Mouse (Mus musculus) MEL (cell line): ENCODE measurements around the gene Rabep1. TPM values are rescaled to one million over a fixed set of nuclear protein-coding genes. Genes with fewer than 3 reads are reported as not detected.

ENCODE experiments used
- DNase-seq: peaks from one replicate; pipeline ENCODE4 v3.0.0; 2011; ENCODE audit warnings: low read depth, low spot score
- H3K27ac ChIP-seq: 2 replicates; pipeline ENCODE4 v1.5.1; 2012; ENCODE audit warnings: low read depth, mild to moderate bottlenecking, control low read depth, low read length, moderate library complexity; ENCODE audit not compliant: control insufficient read depth
- H3K27me3 ChIP-seq, 2 experiments: fragments of 150-350 bp in 1 of 2; sonication (generic) in 1 of 2; 2 replicates each; pipeline ENCODE4 v1.6.1; 2012; ENCODE audit warnings: low read length in 2 of 2, mild to moderate bottlenecking in 2 of 2, improper control_type of control experiment in 1 of 2, moderate library complexity in 1 of 2; ENCODE audit not compliant: insufficient read depth in 2 of 2, control insufficient read depth in 1 of 2
- H3K36me3 ChIP-seq, 2 experiments: 2 replicates each; pipeline ENCODE4 v1.6.1; 2012 to 2014; ENCODE audit warnings: low read length in 2 of 2, improper control_type of control experiment in 1 of 2, inconsistent platforms in 1 of 2, mild to moderate bottlenecking in 1 of 2; ENCODE audit not compliant: insufficient read depth in 2 of 2, control insufficient read depth in 1 of 2
- H3K4me1 ChIP-seq, 2 experiments: fragments of 150-350 bp in 1 of 2; sonication (generic) in 1 of 2; 2 replicates each; pipeline ENCODE4 v1.6.1; 2012; ENCODE audit warnings: low read length in 2 of 2, improper control_type of control experiment in 1 of 2, mild to moderate bottlenecking in 1 of 2; ENCODE audit not compliant: insufficient read depth in 2 of 2, control insufficient read depth in 1 of 2
- H3K4me3 ChIP-seq, 2 experiments: fragments of 150-350 bp in 1 of 2; sonication (generic) in 1 of 2; 2 replicates each; pipeline ENCODE4 v1.5.1; 2012; ENCODE audit warnings: low read depth in 2 of 2, low read length in 2 of 2, mild to moderate bottlenecking in 2 of 2, moderate library complexity in 2 of 2, control low read depth in 1 of 2, improper control_type of control experiment in 1 of 2; ENCODE audit not compliant: control insufficient read depth in 1 of 2, insufficient read depth in 1 of 2
- H3K79me2 ChIP-seq: 2 replicates; pipeline ENCODE4 v1.6.1; 2012; ENCODE audit warnings: mild to moderate bottlenecking, low read length, moderate library complexity; ENCODE audit not compliant: control insufficient read depth, poor library complexity, insufficient read depth
- H3K9ac ChIP-seq: 2 replicates; pipeline ENCODE4 v1.6.1; 2012; ENCODE audit warnings: low read depth, mild to moderate bottlenecking, control low read depth, low read length, moderate library complexity; ENCODE audit not compliant: control insufficient read depth, poor library complexity, severe bottlenecking
- H3K9me3 ChIP-seq: fragments of 150-350 bp; sonication (generic); replicated peaks from 2 replicates; pipeline ENCODE4 v1.6.1; 2012; ENCODE audit warnings: mild to moderate bottlenecking, low read length, improper control_type of control experiment, moderate library complexity; ENCODE audit not compliant: insufficient read depth
- CHD2 ChIP-seq: IDR thresholded peaks from 2 replicates; pipeline ENCODE4 v1.6.1; 2011; ENCODE audit warnings: low read length, improper control_type of control experiment
- E2F4 ChIP-seq: IDR thresholded peaks from 2 replicates; pipeline ENCODE4 v1.6.1; 2011; ENCODE audit warnings: low read depth, low read length, improper control_type of control experiment, borderline replicate concordance
- EP300 ChIP-seq, 2 experiments: IDR thresholded peaks; 2 replicates each; pipeline ENCODE4 v1.6.1; 2011; ENCODE audit warnings: improper control_type of control experiment in 2 of 2, low read length in 2 of 2, low read depth in 1 of 2, mild to moderate bottlenecking in 1 of 2
- ETS1 ChIP-seq: IDR thresholded peaks from 2 replicates; pipeline ENCODE4 v1.6.1; 2012; ENCODE audit warnings: low read depth, mild to moderate bottlenecking, inconsistent platforms, low read length, improper control_type of control experiment, moderate library complexity
- GATA1 ChIP-seq: IDR thresholded peaks from 2 replicates; pipeline ENCODE4 v1.6.1; 2011; ENCODE audit warnings: low read depth, low read length, improper control_type of control experiment
- JUND ChIP-seq: IDR thresholded peaks from 2 replicates; pipeline ENCODE4 v1.6.1; 2011; ENCODE audit warnings: low read depth, mild to moderate bottlenecking, improper control_type of control experiment, low read length
- MXI1 ChIP-seq: IDR thresholded peaks from 2 replicates; pipeline ENCODE4 v1.6.1; 2011; ENCODE audit warnings: mild to moderate bottlenecking, low read depth, low read length, improper control_type of control experiment
- MYC ChIP-seq: IDR thresholded peaks from 2 replicates; pipeline ENCODE4 v1.6.1; 2011; ENCODE audit warnings: low read depth, mild to moderate bottlenecking, low read length, improper control_type of control experiment, moderate library complexity
- POLR2A ChIP-seq, 2 experiments: IDR thresholded peaks; 2 replicates each; pipeline ENCODE4 v1.6.1; 2011 to 2012; ENCODE audit warnings: low read length in 2 of 2, mild to moderate bottlenecking in 2 of 2, control low read depth in 1 of 2, improper control_type of control experiment in 1 of 2, low read depth in 1 of 2, moderate library complexity in 1 of 2; ENCODE audit not compliant: control insufficient read depth in 1 of 2, insufficient read depth in 1 of 2, poor library complexity in 1 of 2
- RCOR1 ChIP-seq: IDR thresholded peaks from 2 replicates; pipeline ENCODE4 v1.6.1; 2012; ENCODE audit warnings: low read depth, mild to moderate bottlenecking, inconsistent platforms, low read length, improper control_type of control experiment
- SIN3A ChIP-seq: IDR thresholded peaks from 2 replicates; pipeline ENCODE4 v1.6.1; 2012; ENCODE audit warnings: low read length, improper control_type of control experiment, inconsistent platforms
- SMC3 ChIP-seq: IDR thresholded peaks from 2 replicates; pipeline ENCODE4 v1.6.1; 2011; ENCODE audit warnings: low read depth, low read length, improper control_type of control experiment
- TAL1 ChIP-seq: IDR thresholded peaks from 2 replicates; pipeline ENCODE4 v1.6.1; 2012; ENCODE audit warnings: mild to moderate bottlenecking, inconsistent platforms, low read length, moderate library complexity, mixed read lengths
- TBP ChIP-seq: IDR thresholded peaks from 2 replicates; pipeline ENCODE4 v1.8.0; 2011; ENCODE audit warnings: low read depth, low read length, improper control_type of control experiment
- UBTF ChIP-seq: IDR thresholded peaks from 2 replicates; pipeline ENCODE4 v1.6.1; 2012; ENCODE audit warnings: low read depth, mild to moderate bottlenecking, inconsistent platforms, low read length, improper control_type of control experiment, moderate library complexity, borderline replicate concordance; ENCODE audit not compliant: insufficient read depth
- USF1 ChIP-seq: IDR thresholded peaks from 2 replicates; pipeline ENCODE4 v1.6.1; 2014; ENCODE audit warnings: low read depth, mild to moderate bottlenecking, inconsistent platforms, low read length, improper control_type of control experiment, moderate library complexity
- USF2 ChIP-seq, 2 experiments: IDR thresholded peaks; 2 replicates each; pipeline ENCODE4 v1.6.1; 2011 to 2012; ENCODE audit warnings: improper control_type of control experiment in 2 of 2, low read length in 2 of 2, borderline replicate concordance in 1 of 2, inconsistent platforms in 1 of 2, low read depth in 1 of 2, mild to moderate bottlenecking in 1 of 2; ENCODE audit not compliant: insufficient read depth in 1 of 2
- ZKSCAN1 ChIP-seq: IDR thresholded peaks from 2 replicates; pipeline ENCODE4 v1.6.1; 2012; ENCODE audit warnings: low read depth, mild to moderate bottlenecking, inconsistent platforms, low read length, improper control_type of control experiment, moderate library complexity
- ZMIZ1 ChIP-seq: IDR thresholded peaks from 2 replicates; pipeline ENCODE4 v1.6.1; 2012; ENCODE audit warnings: low read depth, mild to moderate bottlenecking, inconsistent platforms, low read length, improper control_type of control experiment, moderate library complexity
- polyA plus RNA-seq, 2 experiments: library from polyadenylated mRNA; stranded (reverse) in 1 of 2; unstranded in 1 of 2; fragments of >175 nt in 1 of 2; fragments of >200 nt in 1 of 2; gene quantifications; 2 replicates each; pipeline versions ENCODE4 v1.2.1 to v1.2.4; 2012; ENCODE audit warnings: low replicate concordance in 2 of 2, low read depth in 1 of 2; ENCODE audit not compliant: insufficient read length in 2 of 2, insufficient read depth in 1 of 2, missing spikeins in 1 of 2
- total RNA-seq: library from RNA; depleted of rRNA; stranded (reverse); fragments of 300-350 nt; gene quantifications from 2 replicates; pipeline ENCODE4 v1.2.3, GENCODE M21; 2012

Rabep1 gene
- total and polyA plus RNA-seq, 3 experiments = 24.2 to 72.2 (median 34.3) TPM

DNA sequence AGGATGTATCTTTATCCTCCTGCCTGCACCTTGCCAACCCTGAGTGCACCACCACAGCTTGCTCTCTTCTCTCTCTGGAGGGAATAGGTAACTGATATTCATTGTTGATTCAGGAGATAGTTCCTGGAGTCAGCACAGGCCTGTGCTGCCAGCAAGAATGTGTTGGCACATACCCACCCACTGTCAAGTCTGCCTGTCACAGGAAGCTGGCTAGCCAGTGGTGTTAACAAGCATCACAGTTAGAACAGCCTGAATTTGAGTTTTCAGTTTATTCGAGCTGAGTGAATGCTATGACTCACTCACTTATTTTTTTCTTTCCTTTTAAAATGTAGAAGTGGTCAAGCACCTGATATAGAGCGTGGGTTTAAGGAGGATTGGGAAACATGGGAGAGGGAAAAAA lies 73.3 kb downstream of the Rabep1 start:
- Histone ChIP-seq H3K27me3 (no peaks in the 10 kb centered on the region), H3K79me2 (no peaks in the 10 kb centered on the region), H3K4me1 (peaks cover 0 to 1% of the 10 kb centered on the region in 2 experiments; a peak in 1 of 4 replicates), H3K9me3 (no peaks in the 10 kb centered on the region), H3K4me3 (no peak overlapping the region), H3K9ac (no peak overlapping the region), H3K27ac (no peak overlapping the region), H3K36me3 (peaks cover 0 to 56% of the 10 kb centered on the region in 2 experiments; a peak in 2 of 4 replicates)
- TF ChIP-seq TAL1 (no peak), ZKSCAN1 (no peak), CHD2 (no peak), SMC3 (no peak), MYC (no peak)
- DNase-seq = no peak

DNA sequence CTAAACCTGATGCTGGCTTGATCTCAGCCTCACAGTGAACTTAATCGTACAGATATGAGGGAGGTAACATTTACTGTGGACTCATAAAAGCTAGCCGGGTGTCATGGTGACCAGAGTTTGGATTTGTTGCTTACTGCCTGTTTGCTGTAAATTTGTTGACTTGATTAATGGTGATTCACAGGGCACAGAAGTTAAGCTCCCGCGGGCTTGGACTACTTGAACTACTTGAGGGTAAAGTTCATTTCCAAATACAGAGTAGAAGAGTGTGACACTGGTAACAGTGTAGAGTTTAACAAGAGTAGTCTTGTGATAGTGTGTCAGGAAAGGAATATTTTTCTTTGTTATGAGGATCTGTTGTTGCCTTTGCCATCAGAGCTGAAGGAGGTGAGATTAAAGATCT lies 74.9 kb downstream of the Rabep1 start:
- Histone ChIP-seq H3K27ac (no peak overlapping the region), H3K27me3 (no peaks in the 10 kb centered on the region), H3K9ac (no peak overlapping the region), H3K36me3 (peaks cover 0 to 57% of the 10 kb centered on the region in 2 experiments; a peak in 2 of 4 replicates), H3K79me2 (no peaks in the 10 kb centered on the region), H3K4me1 (no peaks in the 10 kb centered on the region), H3K4me3 (no peak overlapping the region), H3K9me3 (no peaks in the 10 kb centered on the region)
- TF ChIP-seq JUND = no peak
- TF ChIP-seq SMC3 = no peak
- TF ChIP-seq ETS1 = no peak
- TF ChIP-seq USF2 (IDR thresholded peaks at IDR 0.05; ENCODE audit: borderline replicate concordance in 1 of 2, insufficient read depth in 1 of 2, low read depth in 1 of 2, low read length in 2 of 2) = no peak
- TF ChIP-seq GATA1 = no peak
- no peak for TF ChIP-seq TBP
- TF ChIP-seq ZKSCAN1 = no peak
- no peak for TF ChIP-seq E2F4
- TF ChIP-seq POLR2A (IDR thresholded peaks at IDR 0.05; ENCODE audit: control insufficient read depth in 1 of 2, insufficient read depth in 1 of 2, low read depth in 1 of 2, low read length in 2 of 2, poor library complexity in 1 of 2) = no peak
- TF ChIP-seq SIN3A = no peak
- no peak for TF ChIP-seq ZMIZ1
- no peak for TF ChIP-seq CHD2
- TF ChIP-seq USF1 = no peak
- TF ChIP-seq MXI1 = no peak
- TF ChIP-seq RCOR1 = no peak
- TF ChIP-seq UBTF = no peak
- TF ChIP-seq EP300 (IDR thresholded peaks at IDR 0.05; ENCODE audit: low read depth in 1 of 2, low read length in 2 of 2) = no peak
- DNase-seq = no peak
